ENCODE assay signal across 15 mouse cellular contexts in genomic region chr7:47995689-47996088, GRCm38 (mm10). TPM values are rescaled to one million over a fixed set of nuclear protein-coding genes. Genes with fewer than 3 reads are reported as not detected.
"Had no signal": no experiment of that assay in that cellular context is flagged by ENCODE, and none has a peak within 500 bp of the region (broad histone marks: within the 10 kb centered on the region; RNA-seq: fewer than 3 reads in every experiment).

No protein-coding gene starts in this region.

- ATAC-seq: midbrain, embryonic 13.5 days; midbrain, embryonic 15.5 days had no signal

- DNase-seq: lung, adult 18-20 months; lung, embryonic 14.5 days; lung, postnatal 10 days; lung, postnatal 4 days; right cerebral cortex, postnatal 25 days; right cerebral cortex, postnatal 4 days; spleen, adult 18-20 months; thymus, adult 2 months; thymus, postnatal 25 days; thymus, postnatal 4 days had no signal

RNA-seq across cellular contexts. Expression of gene Mrgpra4, which starts 13.8 kb away (rescaled TPM):
- total RNA-seq: midbrain, postnatal 0 days; monocyte, adult 5-6 weeks; neutrophil, adult 5-6 weeks had no signal

RNA-seq across cellular contexts. Expression of gene Mrgprx1, which starts 31.7 kb away (rescaled TPM):
- total RNA-seq: midbrain, postnatal 0 days; monocyte, adult 5-6 weeks; neutrophil, adult 5-6 weeks had no signal
